ENCODE assay signal across 16 mouse cellular contexts in genomic region chr13:46216954-46217838, GRCm38 (mm10). TPM values are rescaled to one million over a fixed set of nuclear protein-coding genes. Genes with fewer than 3 reads are reported as not detected.
A peak's percentile ranks its signal among the peaks of the same experiment; 100 is the strongest.
DNase-seq lines count a peak whose midpoint lies in the region; ATAC-seq and TF ChIP-seq lines count a peak whose summit lies in the region.
"Had no signal": no experiment of that assay in that cellular context is flagged by ENCODE, and none has a peak within 500 bp of the region (broad histone marks: within the 10 kb centered on the region; RNA-seq: fewer than 3 reads in every experiment).

No protein-coding gene starts in this region.

- H3K27me3 ChIP-seq in intestine, embryonic 14.5 days (replicated peaks; ENCODE audit: control insufficient read depth, insufficient read depth, low read length): no peaks in the 10 kb centered on the region
- H3K27me3 ChIP-seq in intestine, postnatal 0 days (replicated peaks; ENCODE audit: control insufficient read depth, insufficient read depth, low read length): no peaks in the 10 kb centered on the region
- no peaks in the 10 kb centered on the region for H3K27me3 ChIP-seq in embryonic facial prominence, embryonic 14.5 days (replicated peaks; ENCODE audit: control insufficient read depth, insufficient read depth, low read length)
- H3K27me3 ChIP-seq in hindbrain, embryonic 15.5 days: no peaks in the 10 kb centered on the region
- H3K27me3 ChIP-seq: embryonic facial prominence, embryonic 12.5 days; heart, embryonic 13.5 days; limb, embryonic 12.5 days had no signal

- no peak overlapping the region for H3K9ac ChIP-seq in intestine, embryonic 14.5 days (ENCODE audit: low read length)
- no peak overlapping the region for H3K9ac ChIP-seq in intestine, postnatal 0 days (ENCODE audit: low read depth, low read length)
- no peak overlapping the region for H3K9ac ChIP-seq in embryonic facial prominence, embryonic 14.5 days (ENCODE audit: low read depth, low read length)
- H3K9ac ChIP-seq in hindbrain, embryonic 15.5 days: no peak overlapping the region
- H3K9ac ChIP-seq: embryonic facial prominence, embryonic 12.5 days; heart, embryonic 13.5 days; limb, embryonic 12.5 days had no signal

- H3K27ac ChIP-seq in intestine, embryonic 14.5 days (ENCODE audit: low read depth): no peak overlapping the region
- no peak overlapping the region for H3K27ac ChIP-seq in intestine, postnatal 0 days (ENCODE audit: low read depth, low read length)
- H3K27ac ChIP-seq in embryonic facial prominence, embryonic 14.5 days (replicated peaks; ENCODE audit: low read depth, low read length): peak overlapping the region; percentile 6; the same call in 1 of the 2 replicates
- H3K27ac ChIP-seq in hindbrain, embryonic 15.5 days (replicated peaks): peak overlapping the region; percentile 60; the same call in 1 of the 2 replicates
- H3K27ac ChIP-seq: heart, embryonic 13.5 days; limb, embryonic 12.5 days had no signal

- no peaks in the 10 kb centered on the region for H3K9me3 ChIP-seq in intestine, embryonic 14.5 days (ENCODE audit: control insufficient read depth, low read length)
- H3K9me3 ChIP-seq in intestine, postnatal 0 days (ENCODE audit: control insufficient read depth): no peaks in the 10 kb centered on the region
- no peaks in the 10 kb centered on the region for H3K9me3 ChIP-seq in embryonic facial prominence, embryonic 14.5 days (ENCODE audit: control insufficient read depth, low read length)
- no peaks in the 10 kb centered on the region for H3K9me3 ChIP-seq in hindbrain, embryonic 15.5 days
- H3K9me3 ChIP-seq: embryonic facial prominence, embryonic 12.5 days; G1E; heart, embryonic 13.5 days; limb, embryonic 12.5 days had no signal

- no peaks in the 10 kb centered on the region for H3K4me1 ChIP-seq in intestine, embryonic 14.5 days (replicated peaks; ENCODE audit: control insufficient read depth, insufficient read depth, low read length)
- no peaks in the 10 kb centered on the region for H3K4me1 ChIP-seq in intestine, postnatal 0 days (replicated peaks; ENCODE audit: control insufficient read depth, insufficient read depth, low read length)
- peaks cover 23% of the 10 kb centered on the region for H3K4me1 ChIP-seq in embryonic facial prominence, embryonic 14.5 days (ENCODE audit: control insufficient read depth, insufficient read depth, low read length)
- peaks cover 27% of the 10 kb centered on the region for H3K4me1 ChIP-seq in hindbrain, embryonic 15.5 days (replicated peaks)
- H3K4me1 ChIP-seq: heart, embryonic 13.5 days had no signal

- H3K4me3 ChIP-seq in intestine, embryonic 14.5 days (ENCODE audit: low read depth, low read length): no peak overlapping the region
- no peak overlapping the region for H3K4me3 ChIP-seq in intestine, postnatal 0 days (ENCODE audit: low read depth, low read length)
- H3K4me3 ChIP-seq in embryonic facial prominence, embryonic 14.5 days (ENCODE audit: low read depth, low read length): no peak overlapping the region
- H3K4me3 ChIP-seq in hindbrain, embryonic 15.5 days: peak overlapping the region; percentile 31; the same call in 1 of the 2 replicates
- H3K4me3 ChIP-seq: embryonic facial prominence, embryonic 12.5 days; heart, embryonic 13.5 days; limb, embryonic 12.5 days had no signal

- no peak for ATAC-seq in intestine, embryonic 14.5 days (replicated peaks; ENCODE audit: low FRiP score, low TSS enrichment, low read depth)
- ATAC-seq in intestine, postnatal 0 days: no peak
- ATAC-seq in embryonic facial prominence, embryonic 14.5 days (ENCODE audit: low read depth): no peak
- ATAC-seq in hindbrain, embryonic 15.5 days (ENCODE audit: low FRiP score, low read depth): no peak
- ATAC-seq: inflammation-experienced regulatory T-cells, adult 6 months; lung, postnatal 0 days had no signal

- peak; percentile 40 for DNase-seq in intestine, embryonic 14.5 days (ENCODE audit: low spot score)
- DNase-seq in Muller cell, postnatal 12 days (ENCODE audit: inconsistent ontology term): peak; percentile 51
- DNase-seq in embryonic facial prominence, embryonic 14.5 days (ENCODE audit: low spot score): peak; percentile 55
- no peak for DNase-seq in spleen, postnatal 36 days (ENCODE audit: low spot score in 2 of 2)
- no peak for DNase-seq in adrenal gland, adult (ENCODE audit: inconsistent age in 2 of 2, low spot score in 1 of 2)
- DNase-seq in adrenal gland, postnatal 25 days: no peak
- DNase-seq: B cell, adult 2 months had no signal

- H3K36me3 ChIP-seq in intestine, embryonic 14.5 days (ENCODE audit: control insufficient read depth, insufficient read depth, low read length): no peaks in the 10 kb centered on the region
- H3K36me3 ChIP-seq in intestine, postnatal 0 days (ENCODE audit: control insufficient read depth, insufficient read depth): no peaks in the 10 kb centered on the region
- H3K36me3 ChIP-seq in embryonic facial prominence, embryonic 14.5 days (ENCODE audit: control insufficient read depth, insufficient read depth, low read length): no peaks in the 10 kb centered on the region
- no peaks in the 10 kb centered on the region for H3K36me3 ChIP-seq in hindbrain, embryonic 15.5 days
- H3K36me3 ChIP-seq: embryonic facial prominence, embryonic 12.5 days; G1E; heart, embryonic 13.5 days; limb, embryonic 12.5 days had no signal

- no peak overlapping the region for H3K4me2 ChIP-seq in intestine, embryonic 14.5 days (ENCODE audit: low read length)
- H3K4me2 ChIP-seq in intestine, postnatal 0 days (replicated peaks; ENCODE audit: low read depth): no peak overlapping the region
- peak overlapping the region; percentile 49 for H3K4me2 ChIP-seq in embryonic facial prominence, embryonic 14.5 days (ENCODE audit: low read depth, low read length)
- H3K4me2 ChIP-seq in hindbrain, embryonic 15.5 days: peak overlapping the region; percentile 56
- H3K4me2 ChIP-seq: limb, embryonic 12.5 days had no signal

- WGBS in intestine, embryonic 14.5 days: 70% methylated on average over 9 of the region's 9 CpGs
- WGBS in intestine, postnatal 0 days: 75% methylated on average over 9 of the region's 9 CpGs
- WGBS in embryonic facial prominence, embryonic 14.5 days: 55% methylated on average over 9 of the region's 9 CpGs
- 46% methylated on average over 9 of the region's 9 CpGs for WGBS in hindbrain, embryonic 15.5 days

- no peak for TF ChIP-seq CTCF in intestine, postnatal 0 days (IDR thresholded peaks at IDR 0.05; ENCODE audit: low read depth)

RNA-seq across cellular contexts. Expression of gene Stmnd1, which starts 56.3 kb away (rescaled TPM):
- polyA plus RNA-seq in intestine, embryonic 14.5 days (2014; fragmentation: Nextera tagmentation; extraction: Ambion mirVana): not detected in 2 replicates
- polyA plus RNA-seq in intestine, postnatal 0 days (2015; fragmentation: Nextera tagmentation; extraction: Ambion mirVana): 0.42 and 0.60 TPM in 2 replicates
- polyA plus RNA-seq in embryonic facial prominence, embryonic 14.5 days (2014; fragmentation: Nextera tagmentation; extraction: Ambion mirVana): 0.80 and 0.86 TPM in 2 replicates
- 0.10 TPM in 1 of 2 replicates, not detected in the other for polyA plus RNA-seq in hindbrain, embryonic 15.5 days (2015; fragmentation: Nextera tagmentation; extraction: Ambion mirVana)
- total RNA-seq in adrenal gland, postnatal 25 days (2021): not detected in 2 replicates
- total RNA-seq: G1E had no signal
- polyA plus RNA-seq: G1E; inflammation-experienced regulatory T-cells, adult 6 months; stomach, embryonic 14.5 days had no signal

Comparison
In these comparisons a context has a peak if more than half of its experiments do, and no peak if none do; other contexts are left out.
1. DNase-seq: peak in intestine, embryonic 14.5 days (single experiment), Muller cell, postnatal 12 days (single experiment) and embryonic facial prominence, embryonic 14.5 days (single experiment); none in spleen, postnatal 36 days (0 of 2), adrenal gland, adult (0 of 2) and adrenal gland, postnatal 25 days (single experiment).
2. H3K27ac ChIP-seq: peak in embryonic facial prominence, embryonic 14.5 days (single experiment) and hindbrain, embryonic 15.5 days (single experiment); none in intestine, embryonic 14.5 days (single experiment) and intestine, postnatal 0 days (single experiment).
3. H3K4me2 ChIP-seq: peak in embryonic facial prominence, embryonic 14.5 days (single experiment) and hindbrain, embryonic 15.5 days (single experiment); none in intestine, embryonic 14.5 days (single experiment) and intestine, postnatal 0 days (single experiment).